Mouse (Mus musculus) heart, adult 2 months (tissue): ENCODE results near the gene Vangl1.

ENCODE experiments used
- CTCF ChIP-seq: fragments of 200-600 bp; IDR thresholded peaks from 2 replicates; pipeline ENCODE4 v1.8.1; 2022; ENCODE audit warnings: antibody characterized with exemption, mild to moderate bottlenecking, moderate library complexity
- EP300 ChIP-seq: fragments of 200-500 bp; IDR thresholded peaks from 2 replicates; pipeline ENCODE4 v1.6.1; 2011; ENCODE audit warnings: low read depth, low read length, control low read depth; ENCODE audit not compliant: insufficient read depth
- POLR2A ChIP-seq: fragments of 200-500 bp; IDR thresholded peaks from 2 replicates; pipeline ENCODE4 v1.6.1; 2011; ENCODE audit warnings: mild to moderate bottlenecking, low read depth, low read length, control low read depth; ENCODE audit not compliant: insufficient read depth

DNA sequence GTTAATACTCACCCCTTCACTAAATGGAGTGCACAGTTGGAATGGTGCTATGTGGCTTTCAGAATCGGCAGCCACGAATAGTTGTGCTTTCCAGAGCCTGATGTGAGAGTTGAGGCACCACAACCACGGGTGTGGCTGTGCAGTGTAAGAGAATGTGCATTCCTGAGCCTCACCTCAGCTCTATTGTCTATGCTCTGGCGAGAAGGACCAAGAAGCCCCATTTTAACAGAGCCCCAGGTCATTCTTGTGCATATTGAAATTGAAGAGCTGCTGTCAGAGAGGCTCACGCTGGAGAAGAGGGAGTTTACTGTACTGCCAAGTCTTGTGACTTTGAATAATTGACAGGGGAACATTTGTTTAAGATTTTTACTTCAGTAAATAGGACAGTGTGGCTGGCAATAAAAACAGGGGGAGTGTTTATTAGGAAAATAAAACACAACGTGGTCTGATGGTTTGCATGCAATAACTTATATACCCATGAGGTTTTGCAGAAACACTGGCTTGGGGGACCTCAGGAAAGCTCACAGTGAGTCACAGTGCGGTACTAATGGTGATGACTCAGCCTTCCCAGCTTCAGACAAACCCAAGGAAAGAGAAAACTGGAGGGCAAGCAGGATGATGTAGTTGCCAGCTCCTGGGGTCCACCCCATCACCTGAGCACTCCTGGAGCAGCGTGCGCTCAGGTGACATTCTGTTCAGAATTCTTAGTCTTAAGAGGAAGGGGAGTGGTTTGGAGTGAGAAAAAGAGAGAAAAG, 100.5 kb downstream of the Vangl1 start:
- TF ChIP-seq CTCF (no peak), POLR2A (no peak), EP300 (no peak)
